Mouse (Mus musculus): ENCODE measurements around the gene Fam98a. TPM values are rescaled to one million over a fixed set of nuclear protein-coding genes. Genes with fewer than 3 reads are reported as not detected.

Fam98a gene
- polyA plus RNA-seq, 1 experiment from 2014 or later: 19.3 TPM

DNA sequence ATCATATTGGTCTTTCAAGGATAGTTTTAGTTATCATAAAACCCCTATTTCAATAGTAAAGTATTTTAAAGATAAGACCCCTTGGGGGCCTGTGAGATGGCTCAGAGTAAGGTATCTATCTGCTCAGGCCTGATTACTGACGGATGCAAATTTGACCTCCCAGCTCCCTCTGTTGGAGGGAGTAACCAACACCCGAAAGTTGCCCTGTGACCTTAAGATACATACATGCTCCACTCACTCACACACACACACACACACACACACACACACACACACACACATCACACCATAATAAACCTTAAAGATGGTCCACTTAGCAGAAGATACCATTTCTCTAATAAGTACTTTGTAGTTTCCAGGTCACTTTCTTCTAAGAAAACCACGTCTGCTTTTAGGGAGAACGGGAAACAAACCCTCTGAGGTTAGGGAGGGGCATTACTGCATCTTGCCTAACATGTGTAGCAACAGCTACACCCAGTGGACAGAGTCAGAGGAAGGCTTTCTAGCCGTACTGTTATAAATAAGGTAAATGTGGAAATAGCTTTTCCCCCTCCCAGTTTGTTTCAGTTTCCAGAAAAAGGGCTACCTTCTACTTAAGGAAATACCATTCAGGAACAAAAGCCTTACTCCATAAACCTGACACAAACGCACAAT lies 15.2 kb downstream of the Fam98a start:
- 54% methylated on average over 6 of the region's 6 CpGs for WGBS

DNA sequence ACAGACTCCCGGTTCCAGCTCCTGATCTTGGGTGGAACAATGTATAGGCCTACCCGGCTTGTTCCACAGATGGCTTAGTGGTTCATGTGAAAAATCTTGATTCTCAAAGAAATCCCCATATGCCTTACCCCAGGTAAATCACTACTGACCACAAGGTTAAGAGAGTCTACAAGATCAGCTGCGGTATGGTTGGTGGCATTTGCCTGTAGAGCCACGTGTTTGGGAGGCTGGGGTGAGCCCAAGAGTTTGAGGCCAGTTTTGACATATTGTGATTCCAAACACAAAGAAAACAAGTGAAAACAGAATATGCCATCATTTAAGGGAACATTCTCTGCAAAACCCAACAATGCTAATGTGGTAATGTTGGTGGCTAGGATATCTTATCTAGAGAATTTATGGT lies 16.1 kb downstream of the Fam98a start:
- no peak overlapping the region for H3K4me3 ChIP-seq
- H3K36me3 ChIP-seq: peaks cover 41% of the 10 kb centered on the region
- no peak overlapping the region for H3K27ac ChIP-seq
- peaks cover 5% of the 10 kb centered on the region; the same call in 1 of the 2 replicates for H3K4me1 ChIP-seq (replicated peaks)
- no peaks in the 10 kb centered on the region for H3K9me3 ChIP-seq
- no peak for DNase-seq (ENCODE audit: low spot score)
- 96% methylated on average over 4 of the region's 4 CpGs for WGBS
- H3K27me3 ChIP-seq (ENCODE audit: insufficient read depth, poor library complexity, severe bottlenecking): no peaks in the 10 kb centered on the region

More for the DNA sequence above, 15.2 kb downstream of the Fam98a start:
- Histone ChIP-seq H3K4me1 (replicated peaks) (peaks cover 5% of the 10 kb centered on the region; the same call in 1 of the 2 replicates), H3K9me3 (no peaks in the 10 kb centered on the region), H3K4me3 (no peak overlapping the region), H3K27me3 (ENCODE audit: insufficient read depth, poor library complexity, severe bottlenecking) (no peaks in the 10 kb centered on the region), H3K36me3 (peaks cover 41% of the 10 kb centered on the region), H3K27ac (no peak overlapping the region)
- peak; percentile 6 for DNase-seq (ENCODE audit: low spot score)

DNA sequence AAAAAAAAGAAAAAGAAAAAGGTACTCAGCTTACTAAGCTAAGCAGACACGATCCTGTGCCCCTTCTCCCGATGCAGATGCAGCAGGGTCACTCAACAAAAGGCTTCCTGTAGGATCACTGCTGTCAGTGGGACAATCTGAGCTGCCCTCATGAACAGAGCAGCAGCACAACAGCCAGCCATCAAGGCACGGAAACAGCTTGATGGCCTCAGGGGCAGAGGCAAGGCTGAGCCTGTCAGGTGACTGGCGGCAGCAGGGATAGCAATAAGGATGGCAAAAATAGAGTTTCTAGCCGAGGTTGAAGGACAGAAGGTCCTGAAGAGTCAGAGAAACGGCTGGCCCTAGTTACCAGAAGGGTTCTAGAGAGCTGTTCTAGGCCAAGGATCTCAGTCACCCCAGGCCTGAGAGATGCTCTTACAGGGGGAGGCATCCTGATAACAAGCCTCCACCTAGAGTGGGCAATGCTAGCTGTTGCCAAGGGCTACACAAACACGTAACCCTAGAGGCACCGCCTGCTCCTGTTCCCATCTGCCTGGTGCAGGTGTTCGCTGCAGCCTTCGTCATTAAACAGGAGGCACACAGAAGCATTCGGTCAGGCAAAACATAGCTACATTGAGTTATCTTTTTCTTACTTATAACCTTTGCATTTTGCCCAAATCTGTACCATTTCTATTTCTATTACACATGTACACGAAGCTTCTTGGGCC lies 17.3 kb downstream of the Fam98a start:
- peak; percentile 8 for DNase-seq (ENCODE audit: low spot score)
- H3K4me3 ChIP-seq: no peak overlapping the region
- H3K27me3 ChIP-seq (ENCODE audit: insufficient read depth, poor library complexity, severe bottlenecking): no peaks in the 10 kb centered on the region
- peaks cover 5% of the 10 kb centered on the region; the same call in 1 of the 2 replicates for H3K4me1 ChIP-seq (replicated peaks)
- 0 out of 2 replicates have a peak, but pooled peaks cover under 1% of the 10 kb centered on the region for H3K9me3 ChIP-seq
- WGBS: 69% methylated on average over 12 of the region's 12 CpGs
- peaks cover 41% of the 10 kb centered on the region for H3K36me3 ChIP-seq
- H3K27ac ChIP-seq: no peak overlapping the region

DNA sequence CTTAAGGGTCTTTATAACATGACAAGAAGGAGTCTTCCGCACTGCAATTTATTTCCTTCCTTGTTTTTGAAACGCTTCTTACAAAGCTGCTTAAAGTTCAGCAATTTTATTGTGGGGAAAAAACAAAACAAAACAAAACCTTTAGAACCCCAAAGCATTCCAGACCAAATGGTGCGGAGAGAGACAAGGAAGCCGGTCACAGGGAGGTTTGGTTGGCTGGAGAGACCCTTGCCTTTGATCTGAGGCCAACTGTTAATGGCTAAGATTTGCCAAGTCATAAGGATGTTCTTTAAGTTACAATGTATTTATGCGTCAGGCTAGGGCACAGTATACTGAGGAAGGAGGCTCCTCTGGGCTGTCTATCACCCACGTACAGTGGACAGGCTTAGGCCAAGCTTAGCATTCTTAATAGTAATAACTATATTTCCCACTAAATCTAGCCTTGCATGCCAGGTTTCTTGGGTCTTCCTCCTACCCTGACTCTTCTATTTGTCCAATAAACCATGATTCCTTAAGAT lies 19.2 kb downstream of the Fam98a start:
- H3K27ac ChIP-seq: no peak overlapping the region
- DNase-seq (ENCODE audit: low spot score): no peak
- H3K4me1 ChIP-seq (replicated peaks): peaks cover 5% of the 10 kb centered on the region; the same call in 1 of the 2 replicates
- peaks cover 27% of the 10 kb centered on the region for H3K36me3 ChIP-seq
- 0 out of 2 replicates have a peak, but pooled peaks cover 3% of the 10 kb centered on the region for H3K9me3 ChIP-seq
- no peaks in the 10 kb centered on the region for H3K27me3 ChIP-seq (ENCODE audit: insufficient read depth, poor library complexity, severe bottlenecking)
- H3K4me3 ChIP-seq: no peak overlapping the region
- WGBS: 80% methylated on average over 6 of the region's 6 CpGs

DNA sequence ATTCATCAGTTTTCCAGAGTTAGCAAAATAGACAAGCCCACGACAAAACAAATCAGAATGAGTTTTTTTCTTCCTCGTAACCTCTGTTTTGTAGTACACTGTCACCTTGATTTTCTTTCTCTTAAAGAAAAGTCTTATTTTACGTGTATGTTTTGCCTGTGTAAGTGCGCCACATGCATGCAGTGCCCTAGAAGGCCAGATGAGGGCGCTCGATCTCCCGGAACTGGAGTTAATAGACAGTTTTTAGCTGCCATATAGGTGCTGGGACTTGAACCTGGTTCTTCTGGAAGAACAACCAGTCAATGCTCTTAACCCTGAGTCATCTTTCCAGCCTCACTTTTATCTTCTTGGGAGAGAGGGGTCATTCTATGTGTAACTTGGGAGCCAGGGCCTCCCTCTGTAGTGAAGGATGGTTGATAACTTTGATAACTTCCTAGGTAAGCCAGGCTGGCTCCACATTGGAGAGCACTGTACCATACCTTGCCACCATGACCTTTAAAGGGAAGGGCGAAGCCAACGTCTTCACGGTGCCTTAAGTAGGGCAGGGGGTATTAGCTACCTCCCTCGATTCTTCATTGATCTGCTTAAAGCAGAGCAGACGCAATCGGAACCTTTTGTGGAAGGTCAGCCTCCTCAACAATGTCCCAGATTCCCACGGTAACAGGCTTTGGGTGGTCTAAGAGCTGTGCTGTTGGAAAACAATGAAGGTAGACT lies 22.4 kb downstream of the Fam98a start:
- Histone ChIP-seq H3K27ac (no peak overlapping the region), H3K27me3 (ENCODE audit: insufficient read depth, poor library complexity, severe bottlenecking) (no peaks in the 10 kb centered on the region), H3K4me1 (replicated peaks) (peaks cover 2% of the 10 kb centered on the region; the same call in 1 of the 2 replicates), H3K4me3 (no peak overlapping the region), H3K36me3 (peaks cover 8% of the 10 kb centered on the region), H3K9me3 (0 out of 2 replicates have a peak, but pooled peaks cover 3% of the 10 kb centered on the region)
- WGBS: 86% methylated on average over 14 of the region's 14 CpGs
- no peak for DNase-seq (ENCODE audit: low spot score)

DNA sequence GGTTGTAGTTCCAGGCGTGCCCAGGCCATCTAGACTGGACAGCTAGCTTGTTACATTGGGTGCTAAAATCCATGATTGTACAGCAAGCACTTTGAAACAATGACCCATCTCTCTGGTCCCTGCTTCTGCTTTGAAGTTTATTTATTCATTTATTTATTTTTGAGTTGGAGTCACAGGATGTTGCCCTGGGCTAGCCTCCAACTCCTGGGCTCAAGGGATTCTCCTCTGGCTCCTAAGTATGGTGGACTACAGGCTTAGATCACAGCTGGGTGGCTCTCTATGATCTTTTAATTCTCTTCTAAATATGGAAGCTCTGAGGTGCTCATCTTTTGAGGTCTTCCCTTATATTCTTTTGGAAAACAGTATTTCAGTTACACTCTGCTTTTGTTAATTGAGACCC lies 25.3 kb downstream of the Fam98a start:
- WGBS: 89% methylated on average over 1 of the region's 1 CpGs
- no peaks in the 10 kb centered on the region for H3K27me3 ChIP-seq (ENCODE audit: insufficient read depth, poor library complexity, severe bottlenecking)

DNA sequence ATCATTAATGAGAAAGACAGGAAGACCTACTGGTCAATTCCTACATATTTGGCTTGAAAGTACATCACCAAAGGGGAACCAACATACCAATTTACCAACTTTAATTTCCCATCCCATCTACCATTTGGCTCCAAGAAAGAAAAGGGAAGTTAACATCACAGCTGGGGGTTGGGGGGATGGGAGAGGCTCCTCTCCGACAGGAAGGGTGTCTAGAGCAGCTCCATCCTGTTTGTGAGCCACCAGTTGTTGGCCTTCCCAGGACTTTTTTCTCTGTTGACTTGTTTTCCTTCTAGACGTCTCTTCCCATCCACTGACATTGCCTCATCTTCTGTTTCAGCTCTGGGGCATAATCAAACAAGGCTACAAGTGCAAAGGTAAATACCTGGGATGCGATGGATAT lies 27.9 kb downstream of the Fam98a start:
- Histone ChIP-seq H3K36me3 (no peaks in the 10 kb centered on the region), H3K4me1 (replicated peaks) (peaks cover 19% of the 10 kb centered on the region), H3K27ac (no peak overlapping the region), H3K9me3 (no peaks in the 10 kb centered on the region), H3K27me3 (ENCODE audit: insufficient read depth, poor library complexity, severe bottlenecking) (no peaks in the 10 kb centered on the region), H3K4me3 (no peak overlapping the region)
- DNase-seq (ENCODE audit: low spot score): no peak
- 71% methylated on average over 3 of the region's 3 CpGs for WGBS

More for the DNA sequence above, 25.3 kb downstream of the Fam98a start:
- Histone ChIP-seq H3K4me1 (replicated peaks) (peaks cover 14% of the 10 kb centered on the region), H3K9me3 (0 out of 2 replicates have a peak, but pooled peaks cover 3% of the 10 kb centered on the region), H3K4me3 (no peak overlapping the region), H3K27ac (no peak overlapping the region), H3K36me3 (peaks cover 8% of the 10 kb centered on the region)
- no peak for DNase-seq (ENCODE audit: low spot score)

DNA sequence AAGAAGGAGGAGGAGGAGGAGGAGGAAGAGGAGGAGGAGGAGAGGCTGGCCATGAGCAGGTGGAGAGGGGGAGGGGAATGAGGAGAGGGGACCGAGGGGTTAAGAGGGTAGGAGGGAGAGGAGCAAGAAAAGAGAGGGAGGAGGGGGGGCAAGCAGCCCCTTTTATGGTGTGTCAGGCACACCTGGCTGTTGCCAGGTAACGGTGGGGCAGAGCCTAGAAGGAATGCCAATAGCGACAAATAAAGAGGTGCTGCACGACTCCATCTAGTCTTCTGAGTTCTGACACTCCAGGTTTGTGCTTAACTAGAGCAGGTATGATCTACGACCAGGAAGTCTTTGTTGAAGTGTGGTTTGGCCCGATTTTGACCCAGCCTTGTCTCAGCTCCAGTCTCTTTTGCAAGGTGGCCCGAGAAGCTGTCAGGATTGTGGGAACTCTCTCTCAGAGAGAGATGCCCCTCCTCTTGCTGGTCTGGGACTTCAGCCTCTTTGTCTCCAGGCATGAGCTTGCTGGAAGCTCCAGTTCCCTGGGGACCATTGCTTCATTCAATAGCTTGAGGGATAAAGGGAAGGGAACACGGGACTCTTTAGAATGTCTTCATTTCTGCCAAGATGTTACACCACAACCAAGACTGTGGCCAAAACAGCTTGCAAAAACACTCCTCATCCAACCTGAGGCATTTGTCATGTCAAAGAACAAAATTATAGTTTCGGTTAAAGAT lies 29.2 kb downstream of the Fam98a start:
- H3K9me3 ChIP-seq: no peaks in the 10 kb centered on the region
- no peak overlapping the region for H3K4me3 ChIP-seq
- WGBS: 25% methylated on average over 9 of the region's 9 CpGs
- H3K27ac ChIP-seq: no peak overlapping the region
- peaks cover 19% of the 10 kb centered on the region for H3K4me1 ChIP-seq (replicated peaks)
- no peak for DNase-seq (ENCODE audit: low spot score)
- no peaks in the 10 kb centered on the region for H3K27me3 ChIP-seq (ENCODE audit: insufficient read depth, poor library complexity, severe bottlenecking)
- H3K36me3 ChIP-seq: no peaks in the 10 kb centered on the region

DNA sequence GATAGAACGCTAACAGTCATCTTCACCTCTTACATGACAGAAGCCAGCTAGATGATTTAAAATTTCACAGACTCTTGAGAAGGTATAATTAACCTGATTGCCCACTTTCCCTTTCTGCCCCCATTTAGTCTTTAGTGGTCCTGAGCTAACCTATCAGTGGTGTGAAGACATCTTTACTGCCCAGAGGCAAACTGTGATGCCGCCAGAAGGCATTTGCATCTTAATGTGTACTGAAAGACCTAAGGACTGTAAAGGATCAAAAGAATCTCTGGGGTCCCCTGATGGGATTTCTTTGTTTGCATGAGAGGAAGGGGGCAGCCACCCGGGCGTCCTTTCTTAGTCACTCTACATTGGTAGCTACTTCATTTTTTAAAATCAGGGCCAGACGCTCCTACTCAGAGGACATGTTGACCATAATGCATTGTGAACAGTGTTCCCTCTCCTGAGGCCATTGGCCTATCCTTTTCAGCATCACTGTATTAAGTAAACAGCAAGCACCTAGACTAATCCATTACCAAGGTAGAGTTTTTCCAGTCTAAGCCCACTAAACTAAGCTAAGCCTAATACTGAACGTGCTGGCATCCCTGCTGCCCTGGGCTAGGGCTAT lies 30.4 kb downstream of the Fam98a start:
- peaks cover 19% of the 10 kb centered on the region for H3K4me1 ChIP-seq (replicated peaks)
- no peaks in the 10 kb centered on the region for H3K36me3 ChIP-seq

DNA sequence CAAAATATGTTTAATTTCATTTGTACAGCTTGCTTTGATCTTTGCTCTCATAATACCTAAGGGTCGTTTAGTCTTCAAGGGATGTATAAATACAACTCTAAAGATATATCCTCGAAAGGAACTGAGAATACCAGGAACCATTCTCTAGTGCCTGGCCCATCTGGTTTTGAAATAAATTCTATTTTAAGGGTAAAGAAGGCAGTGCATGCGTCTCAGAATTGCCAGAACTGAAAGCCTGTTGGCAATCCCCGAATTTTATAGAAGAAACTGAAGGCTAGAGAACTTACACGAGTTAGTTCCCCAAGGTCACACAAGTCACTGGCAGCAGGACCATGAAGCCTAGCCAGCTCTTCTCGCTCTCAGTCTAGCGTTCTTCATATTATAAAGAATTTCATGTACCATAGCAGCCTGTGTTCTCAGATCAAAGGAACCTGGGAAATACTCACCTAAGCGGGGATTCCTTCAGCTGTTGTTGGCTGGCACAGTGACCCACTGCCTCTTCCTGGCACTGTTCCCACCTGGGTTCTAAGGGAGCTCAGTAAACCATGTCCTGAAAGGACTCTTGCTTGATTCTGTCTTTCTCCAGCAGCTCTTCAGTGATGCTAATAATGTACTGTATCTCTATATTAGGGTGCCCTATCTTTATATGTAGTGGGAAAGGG lies 32.4 kb downstream of the Fam98a start:
- Histone ChIP-seq H3K4me1 (replicated peaks) (peaks cover 19% of the 10 kb centered on the region), H3K27ac (no peak overlapping the region), H3K27me3 (ENCODE audit: insufficient read depth, poor library complexity, severe bottlenecking) (no peaks in the 10 kb centered on the region), H3K9me3 (no peaks in the 10 kb centered on the region), H3K36me3 (no peaks in the 10 kb centered on the region), H3K4me3 (no peak overlapping the region)
- WGBS: 87% methylated on average over 8 of the region's 8 CpGs
- no peak for DNase-seq (ENCODE audit: low spot score)

More for the DNA sequence above, 30.4 kb downstream of the Fam98a start:
- Histone ChIP-seq H3K27ac (no peak overlapping the region), H3K9me3 (no peaks in the 10 kb centered on the region), H3K27me3 (ENCODE audit: insufficient read depth, poor library complexity, severe bottlenecking) (no peaks in the 10 kb centered on the region), H3K4me3 (no peak overlapping the region)
- WGBS: 15% methylated on average over 6 of the region's 6 CpGs
- DNase-seq (ENCODE audit: low spot score): no peak

DNA sequence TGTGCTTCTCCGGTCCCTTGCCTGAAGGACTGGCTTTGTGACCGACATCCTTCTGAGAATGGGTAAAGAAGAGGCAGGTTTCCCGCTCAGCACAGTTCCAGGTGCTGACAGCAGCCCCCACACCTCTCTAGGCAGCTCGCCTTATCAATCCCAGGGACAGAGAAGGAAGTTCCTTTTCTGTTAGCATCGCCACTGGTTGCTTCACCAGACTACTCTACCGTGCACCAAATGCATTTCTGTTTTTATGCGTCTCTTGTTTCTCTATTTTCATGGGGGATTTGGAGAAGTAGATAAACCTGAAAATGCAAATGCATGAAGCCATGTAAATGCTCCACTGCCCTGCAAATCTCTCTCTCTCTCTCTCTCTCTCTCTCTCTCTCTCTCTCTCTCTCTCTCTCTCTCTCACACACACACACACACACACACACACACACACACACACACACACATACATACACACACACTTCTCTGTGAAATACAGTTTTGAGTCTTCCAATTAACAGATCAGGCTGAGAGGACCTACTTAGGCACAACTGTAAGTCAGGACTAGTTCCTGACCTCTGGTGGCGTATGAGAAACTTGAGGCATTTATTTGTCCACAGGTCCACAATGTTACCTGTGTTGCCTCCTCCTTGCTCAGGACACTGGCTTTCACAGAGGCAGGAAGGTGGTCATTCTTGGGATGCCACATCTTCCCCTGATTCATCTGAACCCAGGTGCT lies 33.4 kb downstream of the Fam98a start:
- 61% methylated on average over 8 of the region's 8 CpGs for WGBS
- Histone ChIP-seq H3K4me3 (no peak overlapping the region), H3K27me3 (ENCODE audit: insufficient read depth, poor library complexity, severe bottlenecking) (no peaks in the 10 kb centered on the region), H3K36me3 (no peaks in the 10 kb centered on the region), H3K9me3 (no peaks in the 10 kb centered on the region), H3K27ac (no peak overlapping the region), H3K4me1 (replicated peaks) (peaks cover 19% of the 10 kb centered on the region)
- no peak for DNase-seq (ENCODE audit: low spot score)
